Comparison of ENCODE assay signal across 13 mouse cellular contexts in genomic region chr12:33253206-33253605, GRCm38 (mm10).
DNase-seq lines count a peak whose midpoint lies in the region; ATAC-seq lines count a peak whose summit lies in the region.
"Had no signal": no experiment of that assay in that cellular context is flagged by ENCODE, and none has a peak within 500 bp of the region (broad histone marks: within the 10 kb centered on the region; RNA-seq: fewer than 3 reads in every experiment).

No protein-coding gene starts in this region.

- 54% methylated on average over 9 of the region's 9 CpGs for WGBS in hindbrain, embryonic 13.5 days
- 65% methylated on average over 9 of the region's 9 CpGs for WGBS in hindbrain, embryonic 11.5 days
- WGBS in hindbrain, embryonic 16.5 days = 35% methylated on average over 9 of the region's 9 CpGs

- H3K4me1 ChIP-seq in hindbrain, embryonic 13.5 days (replicated peaks) = peaks cover 52% of the 10 kb centered on the region
- H3K4me1 ChIP-seq in hindbrain, embryonic 11.5 days (replicated peaks; ENCODE audit: control insufficient read depth, insufficient read depth, low read length) = no peaks in the 10 kb centered on the region
- peaks cover 11% of the 10 kb centered on the region for H3K4me1 ChIP-seq in hindbrain, embryonic 16.5 days (ENCODE audit: control insufficient read depth, insufficient read depth, low read depth, low read length)

- no peak overlapping the region for H3K4me3 ChIP-seq in hindbrain, embryonic 13.5 days
- no peak overlapping the region for H3K4me3 ChIP-seq in hindbrain, embryonic 11.5 days (ENCODE audit: low read depth, low read length)
- no peak overlapping the region for H3K4me3 ChIP-seq in hindbrain, embryonic 16.5 days (ENCODE audit: low read length)
- H3K4me3 ChIP-seq: embryonic facial prominence, embryonic 13.5 days had no signal

- H3K27ac ChIP-seq in hindbrain, embryonic 13.5 days = peak overlapping the region; percentile 69
- no peak overlapping the region for H3K27ac ChIP-seq in hindbrain, embryonic 11.5 days (ENCODE audit: low read depth, low read length)
- H3K27ac ChIP-seq in hindbrain, embryonic 16.5 days (ENCODE audit: low read depth, low read length) = peak overlapping the region; percentile 6; the same call in 1 of the 2 replicates

- H3K27me3 ChIP-seq in hindbrain, embryonic 13.5 days = no peaks in the 10 kb centered on the region
- no peaks in the 10 kb centered on the region for H3K27me3 ChIP-seq in hindbrain, embryonic 11.5 days (ENCODE audit: control insufficient read depth, insufficient read depth, low read length)
- H3K27me3 ChIP-seq in hindbrain, embryonic 16.5 days (replicated peaks; ENCODE audit: control insufficient read depth, insufficient read depth, low read length) = no peaks in the 10 kb centered on the region
- H3K27me3 ChIP-seq: embryonic facial prominence, embryonic 13.5 days had no signal

- peaks cover 8% of the 10 kb centered on the region for H3K36me3 ChIP-seq in hindbrain, embryonic 13.5 days
- H3K36me3 ChIP-seq in hindbrain, embryonic 11.5 days (ENCODE audit: control insufficient read depth, insufficient read depth, low read length) = no peaks in the 10 kb centered on the region
- H3K36me3 ChIP-seq in hindbrain, embryonic 16.5 days (ENCODE audit: control insufficient read depth, insufficient read depth, low read length) = no peaks in the 10 kb centered on the region

- H3K9me3 ChIP-seq in hindbrain, embryonic 13.5 days = no peaks in the 10 kb centered on the region
- H3K9me3 ChIP-seq in hindbrain, embryonic 11.5 days (ENCODE audit: control insufficient read depth, low read length) = no peaks in the 10 kb centered on the region
- no peaks in the 10 kb centered on the region for H3K9me3 ChIP-seq in hindbrain, embryonic 16.5 days (ENCODE audit: control insufficient read depth, low read length)
- H3K9me3 ChIP-seq: embryonic facial prominence, embryonic 13.5 days had no signal

- no peak for ATAC-seq in hindbrain, embryonic 13.5 days (ENCODE audit: low FRiP score)
- ATAC-seq in hindbrain, embryonic 11.5 days (ENCODE audit: low FRiP score) = no peak
- no peak; the same call in 1 of the 2 replicates for ATAC-seq in hindbrain, embryonic 16.5 days

- peak; percentile 33 for DNase-seq in adrenal gland, postnatal 14 days
- no peak for DNase-seq in adrenal gland, adult 18-20 months (ENCODE audit: low spot score in 2 of 2)
- no peak for DNase-seq in hindbrain, embryonic 11.5 days (ENCODE audit: low spot score)
- DNase-seq in retina, embryonic 14.5 days (ENCODE audit: low spot score) = peak; percentile 36
- no peak for DNase-seq in left cerebral cortex, adult 8-10 months (ENCODE audit: low spot score in 2 of 2)
- no peak for DNase-seq in urinary bladder, postnatal 4 days (ENCODE audit: low spot score in 2 of 2)
- DNase-seq: cerebellum, adult 2 months; kidney, postnatal 4 days; lung, postnatal 14 days had no signal

- no peak overlapping the region for H3K9ac ChIP-seq in hindbrain, embryonic 13.5 days
- H3K9ac ChIP-seq in hindbrain, embryonic 11.5 days (ENCODE audit: low read depth, low read length) = no peak overlapping the region
- no peak overlapping the region for H3K9ac ChIP-seq in hindbrain, embryonic 16.5 days (ENCODE audit: low read depth, low read length)
- H3K9ac ChIP-seq: embryonic facial prominence, embryonic 13.5 days had no signal

- H3K4me2 ChIP-seq in hindbrain, embryonic 13.5 days = no peak overlapping the region
- H3K4me2 ChIP-seq in hindbrain, embryonic 11.5 days (replicated peaks; ENCODE audit: low read depth, low read length) = no peak overlapping the region
- no peak overlapping the region for H3K4me2 ChIP-seq in hindbrain, embryonic 16.5 days (ENCODE audit: low read length)
- H3K4me2 ChIP-seq: embryonic facial prominence, embryonic 13.5 days; liver, embryonic 11.5 days had no signal

Comparison
In these comparisons a context has a peak if more than half of its experiments do, and no peak if none do; other contexts are left out.
1. DNase-seq: peak in adrenal gland, postnatal 14 days (single experiment) and retina, embryonic 14.5 days (single experiment); none in adrenal gland, adult 18-20 months (0 of 2), hindbrain, embryonic 11.5 days (single experiment), left cerebral cortex, adult 8-10 months (0 of 2) and urinary bladder, postnatal 4 days (0 of 2).